Mouse (Mus musculus) frontal cortex, postnatal 10 days (tissue): ENCODE measurements around the gene Ppp4c.

Experiments used
- DNase-seq, 2 experiments: peaks; one replicate each; pipeline ENCODE4 v3.0.0; 2022; ENCODE audit warnings: low spot score in 2 of 2, mixed read lengths in 1 of 2

Gene Ppp4c

GRCm38 (mm10) chr7:126802134-126802889, 10.0 kb upstream of the Ppp4c start:
- DNase-seq = no peak

DNA sequence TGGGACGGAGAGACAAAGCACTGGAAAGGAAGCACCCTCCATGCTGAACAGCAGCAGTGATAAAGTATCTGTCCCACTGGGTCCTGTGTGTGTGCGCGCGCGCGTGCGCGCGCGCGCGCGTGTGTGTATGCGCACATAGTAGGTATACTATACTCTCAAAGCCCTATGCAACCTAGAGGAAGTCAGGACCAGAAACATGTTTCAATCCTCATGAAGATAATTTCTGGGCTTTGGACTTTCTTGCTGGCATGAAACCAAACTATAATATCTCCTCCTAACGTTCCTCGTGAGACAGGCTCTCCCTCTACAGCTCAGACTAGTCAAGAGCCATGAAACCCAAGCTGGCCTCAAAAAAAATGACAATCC, 8.7 kb upstream of the Ppp4c start:
- no peak for DNase-seq

DNA sequence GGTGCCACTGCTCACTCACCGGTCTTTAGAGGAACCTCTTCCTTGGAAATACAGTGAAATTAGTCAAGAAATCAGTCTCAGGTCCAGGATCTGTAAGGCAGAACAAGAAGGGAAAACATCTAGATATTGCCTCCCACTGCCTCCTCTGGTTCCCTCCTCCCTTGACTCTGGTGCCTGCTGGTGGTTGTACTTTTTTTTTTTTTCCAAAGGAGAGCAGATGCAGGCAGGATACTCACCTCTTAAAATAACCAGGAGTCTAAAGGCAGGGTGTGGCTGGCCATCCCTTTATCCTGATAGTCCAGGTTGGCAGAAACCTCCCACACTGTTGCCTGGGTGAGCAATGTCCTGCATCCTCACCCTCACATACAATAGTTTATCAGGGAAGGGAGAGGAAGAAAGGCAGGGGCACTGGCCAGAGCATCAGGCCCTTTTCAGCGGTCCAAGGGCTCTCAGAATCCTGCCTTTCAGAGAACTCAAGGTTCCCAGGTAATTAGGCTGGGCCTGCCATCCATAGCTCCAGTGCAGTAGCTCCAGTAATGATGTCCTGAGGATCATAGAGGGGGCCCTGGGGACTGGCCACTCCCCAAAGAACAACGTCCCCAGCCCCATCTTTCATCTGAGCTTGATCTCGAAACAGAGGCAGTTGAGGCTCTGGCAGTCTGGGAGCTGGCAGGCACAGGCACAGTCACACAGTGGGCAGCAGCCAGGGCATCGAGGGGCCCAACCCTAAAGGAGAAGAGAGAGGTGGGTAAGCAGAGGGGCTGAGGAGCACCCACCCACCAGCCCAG, 8.2 kb upstream of the Ppp4c start:
- no peak for DNase-seq

GRCm38 (mm10) chr7:126799468-126800268, 7.4 kb upstream of the Ppp4c start:
- no peak for DNase-seq

DNA sequence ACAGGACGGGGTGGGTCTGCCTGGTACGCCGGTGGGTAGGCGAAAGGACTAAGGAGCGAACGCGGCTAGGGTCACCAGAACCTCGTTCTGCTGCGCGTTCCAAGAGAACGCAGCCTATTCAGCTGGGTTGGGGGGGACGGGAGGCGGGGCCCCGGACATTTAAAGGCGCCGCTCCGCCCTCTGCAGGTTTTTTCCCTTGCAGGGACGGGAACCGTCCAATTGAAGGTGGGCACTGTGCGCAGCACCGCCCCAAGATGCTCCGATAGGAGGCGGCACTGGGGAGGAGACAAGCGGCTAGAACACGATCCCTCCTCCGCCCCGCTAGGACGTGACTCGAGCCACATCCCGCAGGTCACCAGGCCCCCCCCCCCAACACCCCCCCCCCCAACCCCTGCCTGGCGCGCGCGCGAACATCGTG, 6.8 kb upstream of the Ppp4c start:
- DNase-seq = peak; percentile 96 to 97

DNA sequence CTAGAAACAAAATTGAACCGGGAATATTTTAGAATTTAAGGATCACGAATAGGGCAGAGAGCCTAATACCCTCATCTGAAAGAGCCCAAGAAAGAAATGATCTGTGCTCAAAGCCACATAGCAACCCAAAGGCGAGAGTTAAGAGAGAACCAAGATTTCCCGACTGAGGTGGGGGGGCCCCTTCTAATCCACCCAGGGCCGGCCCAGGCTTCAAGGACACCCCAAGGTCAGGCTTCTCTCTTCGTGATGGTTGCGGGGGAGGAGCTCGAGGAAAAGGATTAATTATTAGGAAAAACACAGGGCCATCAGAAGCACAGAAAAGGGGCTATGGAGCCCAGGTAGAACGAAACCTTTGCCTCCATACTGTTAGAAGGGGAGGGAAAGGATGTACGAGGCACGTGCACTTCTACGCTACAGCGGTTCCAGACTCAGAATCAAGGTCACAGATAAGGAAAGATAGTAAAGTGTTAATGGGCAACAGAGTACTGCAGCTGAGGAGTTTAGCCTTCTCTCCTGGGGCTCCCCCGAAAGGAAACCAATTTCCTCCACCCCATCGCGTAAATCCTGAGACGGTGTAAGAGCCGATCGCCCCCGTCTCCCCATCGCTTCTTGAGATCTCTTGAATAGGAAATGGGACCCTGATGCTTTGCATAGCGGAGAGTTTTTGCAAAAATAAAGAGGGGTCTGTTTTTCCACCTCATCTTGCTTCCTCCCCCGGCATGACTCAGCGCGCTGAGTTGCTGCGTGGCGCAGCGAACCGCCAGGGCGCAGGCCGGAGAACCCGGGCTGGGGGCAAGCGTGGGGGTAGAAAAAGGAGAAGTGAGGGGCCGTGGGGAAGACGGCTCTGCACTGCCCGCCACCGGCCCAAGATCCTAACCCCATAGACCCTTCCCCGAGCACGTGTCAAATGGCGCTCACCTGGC, 6.1 kb upstream of the Ppp4c start:
- DNase-seq = no peak

- DNase-seq = peak in 1 of 2 experiments; percentile 31
Observed at GRCm38 (mm10) chr7:126797411-126798126, 5.3 kb upstream of the Ppp4c start, which contains the start of gene Fam57b. Gene Fam57b (plus strand): TSS chr7:126797668.

DNA sequence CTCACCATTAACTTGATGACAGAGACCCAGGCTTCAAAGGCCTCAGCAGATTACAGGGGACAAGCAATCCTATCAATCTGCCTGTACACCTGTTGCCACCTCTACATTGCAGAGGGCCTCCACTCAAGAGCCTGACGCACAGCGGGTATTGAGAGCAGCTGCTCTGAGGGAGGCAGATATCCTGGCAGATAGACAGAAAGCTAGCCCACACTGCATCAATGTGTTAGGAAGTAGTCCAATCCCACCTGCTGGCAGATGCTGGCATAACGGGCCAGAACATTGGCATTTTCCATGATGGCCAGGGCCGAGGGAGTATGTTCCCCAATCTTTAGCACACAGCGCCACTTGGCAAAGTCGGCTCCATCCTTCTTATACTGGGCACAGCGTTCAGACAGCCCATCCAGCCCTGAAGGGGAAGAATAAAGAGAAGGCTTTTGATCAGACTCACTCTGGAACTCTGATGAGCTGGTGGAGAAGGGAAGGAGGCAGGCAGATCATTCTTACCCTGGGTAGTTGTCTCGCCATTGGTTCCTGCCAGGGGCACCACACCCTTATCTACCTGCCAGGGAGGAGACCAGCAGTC, 4.1 kb upstream of the Ppp4c start:
- no peak for DNase-seq

- DNase-seq = no peak
Observed at GRCm38 (mm10) chr7:126795387-126796317, 3.4 kb upstream of the Ppp4c start.

DNA sequence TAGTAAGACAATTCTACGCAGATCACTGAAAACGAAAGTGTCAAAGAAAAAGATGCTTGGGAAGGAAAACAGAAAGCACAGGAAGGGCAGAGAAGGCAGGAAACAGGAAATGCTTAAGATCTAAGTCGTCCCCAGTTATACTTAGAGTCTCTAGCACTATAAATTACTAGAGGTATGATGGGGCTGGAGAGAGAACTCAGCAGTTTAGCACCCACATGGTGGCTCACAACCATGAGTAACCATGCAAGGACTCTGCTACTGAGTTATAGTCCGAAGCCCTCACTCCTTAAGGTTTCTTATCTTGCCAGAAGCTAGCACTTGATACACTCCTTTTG, 1.9 kb upstream of the Ppp4c start:
- DNase-seq = no peak

- DNase-seq = no peak
Observed at GRCm38 (mm10) chr7:126793456-126794270, 1.4 kb upstream of the Ppp4c start.

- no peak for DNase-seq
Observed at GRCm38 (mm10) chr7:126792721-126793443, 586 bp upstream of the Ppp4c start.

GRCm38 (mm10) chr7:126789141-126789540, 3.2 kb downstream of the Ppp4c start:
- no peak for DNase-seq

- DNase-seq = no peak
Observed at GRCm38 (mm10) chr7:126786142-126786541, 6.2 kb downstream of the Ppp4c start.

- DNase-seq = no peak
Observed at GRCm38 (mm10) chr7:126785056-126785455, 7.2 kb downstream of the Ppp4c start.

DNA sequence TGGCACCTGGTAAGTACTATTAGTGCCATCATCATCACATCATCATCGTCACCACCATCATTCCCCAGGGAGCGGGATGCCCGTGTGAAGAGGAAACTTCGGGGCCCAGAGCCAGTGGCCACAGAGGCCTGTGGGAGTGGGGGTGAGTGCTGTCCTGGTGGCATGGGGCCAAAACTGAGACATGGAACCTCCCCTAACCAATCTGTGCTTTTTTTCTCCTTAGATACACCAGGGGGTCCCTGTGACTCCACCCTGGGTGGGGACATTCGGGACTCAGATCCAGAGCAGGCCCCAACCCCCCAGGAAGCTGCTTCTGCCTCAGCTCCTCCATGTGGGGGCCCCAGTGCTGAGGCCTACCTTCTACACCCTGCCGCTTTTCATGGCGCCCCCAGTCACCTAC, 7.8 kb downstream of the Ppp4c start:
- no peak for DNase-seq

DNA sequence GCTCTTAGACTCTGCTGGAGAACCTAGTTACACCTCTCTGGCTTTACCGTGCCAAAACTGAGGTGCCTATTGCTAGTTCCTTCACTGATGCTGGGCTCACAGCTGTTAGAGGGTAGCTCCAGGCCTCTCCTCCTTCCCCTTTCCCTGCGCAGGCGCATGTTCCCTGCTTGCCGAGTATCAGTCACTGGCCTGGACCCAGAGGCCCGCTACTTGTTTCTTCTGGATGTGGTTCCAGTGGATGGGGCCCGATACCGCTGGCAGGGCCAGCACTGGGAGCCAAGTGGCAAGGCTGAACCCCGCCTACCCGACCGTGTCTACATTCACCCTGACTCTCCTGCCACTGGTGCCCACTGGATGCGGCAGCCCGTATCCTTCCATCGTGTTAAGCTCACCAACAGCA, 9.6 kb downstream of the Ppp4c start:
- no peak for DNase-seq
